Mouse (Mus musculus) right cerebral cortex, postnatal 14 days (tissue): ENCODE results near the gene Higd1a.
A peak's percentile ranks its signal among the peaks of the same experiment; 100 is the strongest.

ENCODE experiments used
- DNase-seq: peaks from one replicate; pipeline ENCODE4 v3.0.0; 2022

Higd1a gene

DNA sequence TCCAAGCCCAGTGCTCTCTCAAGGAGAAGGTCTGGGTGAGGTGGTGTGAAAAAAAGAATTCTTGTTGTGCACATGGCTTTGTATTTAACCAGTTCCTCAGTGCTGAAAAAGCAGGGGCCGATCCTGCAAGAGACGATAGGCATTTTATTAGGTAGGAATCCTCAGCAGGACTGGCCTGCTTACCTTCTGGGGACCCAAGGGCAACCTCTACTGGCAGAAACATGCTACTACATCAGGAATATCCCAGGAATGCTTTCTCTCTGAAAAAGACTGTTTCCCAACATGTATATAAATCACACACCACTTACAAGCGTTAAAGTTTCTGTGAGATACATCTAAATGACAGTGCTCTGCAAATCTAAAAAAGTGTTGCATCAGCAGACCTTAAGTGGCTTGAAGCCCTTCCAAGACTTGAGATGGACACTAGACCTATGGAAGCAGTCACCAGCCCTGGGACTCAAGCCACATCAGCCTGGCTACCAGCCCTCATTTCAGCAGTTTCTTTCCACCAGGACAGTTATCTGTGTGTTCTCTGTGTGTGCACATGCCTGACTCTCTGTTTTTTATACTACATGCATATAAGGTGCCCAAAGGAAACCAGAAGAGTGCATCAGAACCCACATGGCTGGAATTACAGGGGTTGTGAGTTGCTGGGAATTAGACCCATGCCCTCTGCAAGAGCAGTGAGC, 19.0 kb upstream of the Higd1a start:
- peak; percentile 49 for DNase-seq

DNA sequence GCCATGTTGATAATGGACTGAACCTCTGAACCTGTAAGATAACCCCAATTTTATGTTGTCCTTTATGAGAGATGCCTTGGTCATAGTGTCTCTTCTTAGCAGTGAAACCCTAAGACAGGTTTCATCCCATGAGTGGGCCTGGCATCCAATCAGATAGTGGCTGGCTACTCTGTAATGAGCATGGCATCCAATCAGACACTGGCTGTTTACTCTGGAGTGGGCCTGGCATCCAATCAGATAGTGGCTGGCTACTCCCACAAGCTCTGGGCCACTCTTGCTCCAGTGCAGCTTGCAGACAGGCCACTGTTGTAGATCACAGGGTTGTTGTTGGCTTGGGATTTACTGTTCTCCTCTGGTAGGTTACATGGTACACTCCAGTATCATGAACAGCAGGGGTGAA, 15.4 kb upstream of the Higd1a start:
- DNase-seq = no peak

DNA sequence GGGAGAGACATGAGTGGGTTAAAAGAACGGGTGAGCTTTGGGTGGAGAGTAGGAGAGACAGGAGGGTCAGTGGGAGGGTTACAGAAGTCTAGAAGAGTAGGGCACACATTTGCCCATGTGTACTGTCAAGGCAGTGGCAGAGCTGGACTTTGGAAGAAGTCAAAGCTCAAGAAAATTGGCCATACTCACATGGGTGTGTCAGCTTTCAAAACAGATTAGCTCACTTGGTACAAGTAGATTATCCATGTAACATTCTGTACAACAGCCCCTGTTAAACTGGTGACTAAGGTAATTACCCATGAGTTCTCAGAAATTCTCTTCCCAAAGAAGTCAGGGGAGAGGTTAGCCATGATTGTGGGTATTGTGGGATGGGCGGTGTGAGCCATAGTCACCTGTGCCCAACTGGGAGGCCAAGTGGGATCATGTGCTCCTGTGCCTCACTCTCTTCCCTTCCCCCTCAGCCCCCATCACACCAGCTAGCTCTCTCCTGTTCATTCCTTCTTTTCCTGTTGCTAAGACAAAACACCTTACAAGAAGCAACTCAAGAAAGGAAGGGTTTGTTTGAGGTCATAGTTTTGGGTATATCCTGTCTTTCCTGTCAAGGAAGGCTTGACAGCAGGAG, 14.0 kb upstream of the Higd1a start:
- no peak for DNase-seq

DNA sequence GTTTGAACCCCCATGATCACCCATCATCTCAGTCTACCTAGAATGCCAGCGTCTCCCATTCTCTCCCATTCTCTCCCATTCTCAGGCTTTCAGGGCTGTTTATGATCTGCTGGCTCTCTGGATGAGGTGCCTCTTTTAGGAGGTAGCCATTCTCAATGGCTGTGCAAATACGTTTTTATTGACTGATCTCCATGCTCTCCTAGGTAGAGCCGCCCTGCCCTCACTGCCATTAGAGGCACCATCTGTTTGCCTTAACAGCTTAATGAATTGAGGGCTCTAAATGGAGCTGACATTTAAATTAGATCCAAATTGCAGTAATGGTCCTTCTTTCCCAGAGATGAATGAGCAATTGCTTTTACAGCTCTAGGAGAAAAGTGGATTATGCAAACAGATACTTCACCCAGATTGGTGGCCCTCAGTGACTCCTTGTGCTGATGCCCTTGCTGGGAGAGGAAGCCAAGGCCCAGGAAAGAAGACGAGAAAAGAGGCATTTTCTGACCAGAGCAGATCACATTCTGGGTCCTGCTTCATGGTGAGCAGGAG, 11.9 kb upstream of the Higd1a start:
- DNase-seq = no peak

DNA sequence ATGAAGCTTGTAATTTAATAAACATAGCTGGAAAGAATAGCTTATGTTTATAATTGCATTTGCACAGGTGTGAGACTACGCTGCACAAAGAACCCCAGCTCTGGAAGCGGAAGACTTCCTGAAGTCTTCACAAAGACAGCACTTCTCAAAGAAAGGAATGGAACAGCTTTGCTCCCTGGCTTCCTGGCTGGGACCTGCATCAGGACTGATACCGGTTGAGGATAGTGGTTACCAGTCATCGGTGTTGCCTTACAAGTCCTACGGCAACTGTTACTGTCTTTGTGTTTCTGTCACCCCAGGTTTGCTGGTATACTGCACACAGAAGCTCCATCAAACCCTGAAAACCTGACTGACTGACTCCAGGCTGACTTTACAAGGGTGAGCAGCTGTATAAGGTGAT, 11.3 kb upstream of the Higd1a start:
- no peak for DNase-seq

DNA sequence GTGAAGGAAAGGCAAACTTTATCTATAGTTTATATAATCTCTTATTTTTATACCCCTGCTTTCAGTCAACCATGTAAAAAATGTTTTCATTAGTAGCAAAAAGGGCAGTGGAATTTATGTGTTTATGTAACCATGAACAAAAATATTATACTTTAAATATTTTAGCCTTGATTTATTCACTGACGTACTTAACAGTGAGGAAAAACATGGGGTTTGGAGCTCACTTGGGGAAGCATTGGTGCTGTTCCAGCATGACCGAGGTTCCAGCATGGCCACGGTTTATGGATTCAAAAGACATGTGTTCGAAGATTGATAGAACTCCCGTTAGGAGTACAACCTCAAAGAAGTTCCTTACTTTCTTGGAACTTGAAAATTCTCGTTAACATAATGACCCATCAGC, 10.1 kb upstream of the Higd1a start:
- DNase-seq = no peak

DNA sequence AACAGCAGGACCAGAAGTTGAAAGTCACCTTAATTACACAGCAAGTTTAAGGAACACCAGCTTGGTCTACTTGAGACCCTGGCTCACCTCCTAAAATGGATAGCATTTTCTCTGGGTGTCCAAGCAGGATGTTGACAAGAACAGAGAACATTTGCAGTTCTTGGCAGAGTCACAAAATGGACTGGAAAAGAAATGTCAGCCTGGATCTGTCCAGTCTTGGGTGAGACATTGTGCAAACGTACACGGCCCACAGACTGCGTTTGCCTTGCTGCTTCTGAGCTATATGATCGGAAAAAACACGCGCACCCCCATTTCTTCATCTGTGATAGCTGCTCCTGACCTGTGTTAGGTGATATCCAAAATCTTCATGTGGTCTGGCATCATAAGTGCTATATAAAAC, 9.5 kb upstream of the Higd1a start:
- DNase-seq = no peak

DNA sequence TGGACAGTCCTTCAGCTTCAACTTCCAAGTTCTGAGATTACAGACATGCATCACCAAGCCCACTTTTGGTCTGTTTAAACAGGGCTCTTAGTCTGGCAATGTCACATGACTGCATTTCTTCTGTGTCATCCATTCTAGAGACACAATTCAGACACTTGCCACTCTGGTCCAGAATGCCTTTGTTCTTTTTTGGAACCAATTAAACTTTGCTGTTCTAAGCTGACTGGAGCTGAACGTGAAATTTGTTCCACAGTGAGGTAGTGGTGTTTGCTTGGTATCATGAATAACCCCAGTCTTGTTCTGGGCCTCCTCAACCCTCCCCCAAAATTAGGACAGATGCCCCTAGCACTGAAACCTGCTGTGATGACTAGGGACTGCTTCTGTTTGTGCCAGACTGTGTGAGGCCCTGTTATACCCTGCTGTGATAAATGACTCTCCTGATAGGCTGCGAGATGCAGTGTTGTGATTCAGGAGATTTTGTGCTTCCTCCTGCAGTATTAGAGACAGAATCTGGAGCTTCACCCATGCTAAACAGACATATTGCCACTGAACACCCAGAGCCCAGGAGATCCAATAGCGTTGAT, 7.4 kb upstream of the Higd1a start:
- no peak for DNase-seq

DNA sequence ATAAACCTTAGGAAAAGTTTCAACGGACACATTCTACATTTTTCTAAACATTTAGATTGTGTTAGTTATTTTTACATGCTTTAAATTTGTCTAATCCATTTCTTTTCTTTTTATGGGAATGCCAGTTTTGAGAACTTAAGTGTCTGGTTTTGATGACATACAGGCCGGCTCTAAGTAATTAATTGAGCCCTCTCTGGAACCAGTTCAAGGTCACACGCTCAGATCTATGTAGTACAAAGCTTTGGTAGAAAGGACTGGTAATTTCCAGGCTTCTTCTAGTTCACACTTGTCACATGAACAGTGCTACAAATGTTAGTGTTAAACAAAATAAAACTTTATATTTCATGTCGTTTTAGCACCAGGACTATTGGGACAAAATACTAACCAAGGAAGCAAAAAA, 6.7 kb upstream of the Higd1a start:
- DNase-seq = no peak

DNA sequence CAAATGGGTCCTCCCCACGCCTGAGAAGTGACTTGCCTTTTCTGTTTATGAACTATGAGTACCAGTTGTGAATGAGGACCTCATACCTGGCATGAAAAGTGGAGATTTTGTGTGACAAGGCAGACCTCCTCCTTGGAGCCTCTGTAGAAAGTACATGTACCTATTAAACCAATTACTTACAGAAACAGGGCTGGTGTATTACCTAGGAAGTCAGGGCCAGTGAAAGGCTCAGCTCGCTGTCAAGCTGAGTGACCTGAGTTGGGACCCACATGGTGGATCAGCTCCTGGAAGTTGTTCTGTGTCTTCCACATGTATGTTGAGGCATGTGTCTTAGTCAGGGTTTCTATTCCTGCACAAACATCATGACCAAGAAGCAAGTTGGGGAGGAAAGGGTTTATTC, 2.8 kb upstream of the Higd1a start:
- no peak for DNase-seq

DNA sequence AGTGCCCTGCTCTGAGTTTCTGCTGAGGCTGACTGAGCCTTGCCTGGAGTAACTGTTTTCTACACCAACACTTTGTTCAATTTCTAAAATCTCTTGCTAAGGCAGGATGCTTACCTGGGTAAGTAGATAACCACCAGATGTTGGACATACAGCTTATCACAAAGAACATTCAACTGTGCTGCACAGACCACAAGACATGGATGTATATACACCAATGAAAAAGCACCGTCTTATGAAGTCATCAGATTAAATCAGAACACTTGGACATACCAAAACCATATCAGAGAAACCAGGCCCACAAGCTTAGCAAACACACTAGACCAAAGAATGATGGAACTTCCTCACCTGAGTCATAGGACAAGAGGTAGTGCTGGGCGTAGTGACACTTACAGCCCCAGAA, 1.2 kb upstream of the Higd1a start:
- no peak for DNase-seq

DNA sequence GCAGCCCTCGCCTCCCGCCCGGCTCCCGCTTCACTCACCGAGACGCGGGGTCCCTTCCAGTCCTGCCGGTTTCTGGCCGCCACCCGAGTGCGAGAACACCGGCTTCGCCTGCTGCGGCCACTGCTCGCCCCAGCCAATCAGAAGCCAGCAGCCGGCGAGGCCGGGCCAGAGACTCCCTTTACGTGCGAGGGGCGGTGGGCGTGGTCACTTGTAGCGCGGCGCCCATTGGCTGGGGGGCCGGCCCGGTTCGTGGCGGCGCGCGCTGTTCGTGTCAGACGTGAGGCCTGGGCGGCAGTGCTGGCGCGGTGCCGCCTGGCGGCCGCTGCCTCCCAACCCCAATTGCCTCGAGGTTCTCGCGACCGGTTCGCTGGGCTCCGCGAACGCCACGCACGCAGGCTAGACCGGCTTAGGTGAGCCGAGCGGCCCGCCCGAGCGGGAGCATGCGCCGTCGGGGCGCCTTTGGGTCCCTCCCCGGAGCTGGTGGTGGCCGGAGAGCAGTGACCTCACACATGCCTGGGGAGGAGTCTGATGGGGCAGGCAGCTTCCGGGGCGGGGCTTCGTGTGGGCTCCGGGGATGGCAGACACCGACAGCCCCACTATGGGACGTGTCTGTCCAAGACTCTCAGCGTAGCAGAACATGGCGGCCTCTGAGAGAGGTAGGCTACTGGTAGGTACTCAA, 549 bp downstream of the Higd1a start:
- peak; percentile 99 for DNase-seq

DNA sequence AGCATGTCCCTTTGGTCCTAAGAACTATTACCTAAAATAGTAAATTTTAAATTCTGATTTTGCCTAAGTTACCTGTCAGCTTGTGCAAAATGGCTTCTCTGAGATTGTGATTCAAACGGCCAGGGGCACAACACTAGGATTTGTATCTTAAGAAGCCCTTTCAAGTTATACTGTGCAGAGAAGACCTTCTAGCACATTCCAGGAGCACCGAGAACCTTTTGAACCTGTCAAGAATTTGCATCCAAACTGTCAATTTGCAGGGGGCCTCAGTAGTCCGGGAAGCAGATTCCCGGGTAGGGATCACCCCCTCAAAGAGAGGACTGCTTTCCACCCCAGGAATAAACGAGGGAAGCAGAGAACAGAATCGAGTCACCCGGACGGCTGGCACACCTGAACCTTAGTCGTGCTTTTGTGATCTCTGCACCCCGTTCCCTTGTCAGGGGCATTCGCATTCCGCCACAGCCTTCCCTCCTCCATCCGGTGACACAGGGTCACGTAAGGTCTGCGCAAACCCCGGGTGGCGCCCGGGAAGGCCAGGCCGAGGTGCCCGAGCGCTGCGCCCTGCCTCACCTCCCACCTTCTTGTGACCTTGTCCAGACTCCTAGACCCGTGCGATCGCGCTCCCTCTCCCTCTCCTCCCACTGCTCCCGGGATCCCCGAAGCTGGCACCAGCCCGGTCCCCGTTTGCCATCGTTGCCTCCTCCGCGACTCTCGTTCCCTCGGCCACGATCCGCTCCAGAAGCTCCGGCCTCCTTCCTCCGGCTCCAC, 1.3 kb downstream of the Higd1a start:
- no peak for DNase-seq

DNA sequence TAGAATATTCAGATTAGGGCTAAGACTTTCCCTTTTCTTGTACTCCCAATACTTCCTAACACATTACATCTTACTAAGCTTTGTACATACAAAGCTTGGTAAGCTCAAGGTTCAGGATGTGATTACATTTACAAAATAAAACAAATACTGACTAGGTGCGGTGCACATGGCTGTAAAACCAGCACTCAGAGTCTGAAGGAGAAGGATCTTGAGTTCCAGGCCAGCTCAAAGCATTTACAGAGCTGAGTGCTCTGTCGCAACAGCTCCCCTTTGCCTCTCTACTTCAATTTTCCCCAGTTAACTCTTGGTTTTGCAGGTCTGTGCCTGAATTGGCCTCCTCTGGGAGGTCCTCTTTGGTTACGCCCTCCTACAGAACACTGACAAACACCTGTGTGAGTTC, 3.9 kb downstream of the Higd1a start:
- DNase-seq = no peak

DNA sequence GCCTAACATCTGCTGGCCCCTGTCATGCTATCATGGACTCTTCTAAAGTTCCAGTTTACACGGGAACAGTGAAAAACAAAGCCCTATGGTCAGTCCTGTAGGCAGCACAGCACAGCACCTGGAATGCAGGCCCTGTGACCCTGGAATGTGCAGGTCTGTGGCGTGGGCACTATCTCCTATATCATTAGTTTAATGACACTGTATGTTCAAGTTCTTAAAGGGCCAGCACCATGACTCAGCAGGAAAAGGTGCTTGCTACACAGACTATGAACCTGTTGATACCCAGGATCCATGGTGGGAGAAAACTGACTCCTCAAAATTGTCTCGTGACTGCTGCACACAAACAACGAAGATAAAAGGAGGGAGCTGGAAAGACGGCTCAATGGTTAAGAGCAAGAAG, 10.3 kb downstream of the Higd1a start:
- no peak for DNase-seq

DNA sequence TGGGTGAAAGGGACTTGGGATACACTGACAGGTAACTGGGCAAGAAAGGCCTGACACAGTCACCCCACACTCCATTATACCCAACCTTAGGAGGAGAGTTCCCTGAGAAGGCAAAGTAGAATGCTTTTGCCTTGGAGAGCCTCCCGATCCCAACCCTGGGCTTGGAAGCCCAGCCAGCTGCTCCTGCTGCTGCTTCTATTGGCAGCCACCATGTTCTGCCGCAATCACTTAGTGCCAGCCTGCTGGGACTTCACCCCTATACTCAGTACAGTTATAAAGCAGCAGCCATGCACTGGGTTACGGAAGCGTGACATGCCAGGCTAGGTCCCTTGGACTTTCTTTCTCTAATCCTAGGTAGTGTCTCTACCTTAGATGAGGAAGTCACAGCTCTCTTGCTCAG, 11.0 kb downstream of the Higd1a start:
- DNase-seq = no peak

DNA sequence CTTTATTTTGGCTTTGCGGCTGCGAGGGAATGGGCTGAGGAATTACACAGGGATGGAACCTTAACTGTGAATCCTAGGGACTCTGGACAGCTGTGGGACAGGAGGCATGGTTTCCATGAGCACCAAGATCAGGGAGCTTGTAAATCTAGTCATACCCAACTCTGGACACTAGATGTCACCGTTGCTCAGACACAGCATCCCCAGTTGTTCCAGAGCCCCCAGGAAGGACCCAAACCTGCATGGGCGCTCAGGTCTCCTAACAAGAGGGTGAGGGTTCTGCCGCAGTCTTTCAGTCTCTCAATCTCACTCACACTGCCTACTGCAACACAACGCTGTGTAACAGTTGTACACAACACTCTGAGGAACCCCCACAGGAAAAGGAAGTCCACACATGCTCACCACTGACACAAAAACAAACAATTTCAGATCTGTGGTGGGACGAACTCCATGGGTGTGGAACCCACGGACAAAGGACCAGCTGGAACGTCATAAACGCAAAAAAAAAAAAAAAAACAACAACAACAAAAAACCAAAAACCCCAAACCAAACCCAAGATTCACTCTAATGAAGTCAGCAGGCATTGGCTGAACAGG, 11.5 kb downstream of the Higd1a start:
- no peak for DNase-seq

DNA sequence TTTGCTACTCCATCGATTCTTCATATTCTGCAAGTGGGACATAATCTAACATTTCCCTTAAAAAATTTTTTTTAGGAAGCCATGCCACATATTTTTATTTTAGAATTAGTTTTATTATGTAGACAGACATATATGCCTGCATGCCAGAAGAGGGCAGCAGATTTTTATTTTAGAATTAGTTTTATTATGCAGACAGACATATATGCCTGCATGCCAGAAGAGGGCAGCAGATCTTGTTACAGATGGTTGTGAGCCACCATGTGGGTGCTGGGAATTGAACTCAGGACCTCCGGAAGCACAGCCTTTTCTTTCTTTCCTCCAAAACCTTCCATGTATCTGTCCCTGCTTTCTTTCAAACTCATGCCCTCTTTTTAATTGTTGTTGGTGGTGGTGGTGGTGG, 15.2 kb downstream of the Higd1a start:
- DNase-seq = no peak

DNA sequence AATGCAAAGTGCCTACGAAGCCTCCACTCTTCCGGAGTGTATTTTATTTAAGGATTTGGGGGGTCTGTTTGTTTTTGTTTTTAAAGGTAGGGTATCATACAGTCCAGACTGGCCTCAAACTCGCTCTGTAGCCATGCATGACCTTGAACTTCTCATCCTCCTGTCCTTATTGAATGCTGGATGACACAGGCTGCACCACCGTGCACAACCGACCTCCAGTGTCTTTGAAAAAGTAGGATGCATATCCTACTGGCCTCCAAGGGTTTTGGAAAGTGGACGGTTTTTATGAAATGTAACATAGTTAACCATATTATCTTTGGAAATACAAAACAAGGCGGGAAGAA, 18.6 kb downstream of the Higd1a start:
- DNase-seq = no peak

DNA sequence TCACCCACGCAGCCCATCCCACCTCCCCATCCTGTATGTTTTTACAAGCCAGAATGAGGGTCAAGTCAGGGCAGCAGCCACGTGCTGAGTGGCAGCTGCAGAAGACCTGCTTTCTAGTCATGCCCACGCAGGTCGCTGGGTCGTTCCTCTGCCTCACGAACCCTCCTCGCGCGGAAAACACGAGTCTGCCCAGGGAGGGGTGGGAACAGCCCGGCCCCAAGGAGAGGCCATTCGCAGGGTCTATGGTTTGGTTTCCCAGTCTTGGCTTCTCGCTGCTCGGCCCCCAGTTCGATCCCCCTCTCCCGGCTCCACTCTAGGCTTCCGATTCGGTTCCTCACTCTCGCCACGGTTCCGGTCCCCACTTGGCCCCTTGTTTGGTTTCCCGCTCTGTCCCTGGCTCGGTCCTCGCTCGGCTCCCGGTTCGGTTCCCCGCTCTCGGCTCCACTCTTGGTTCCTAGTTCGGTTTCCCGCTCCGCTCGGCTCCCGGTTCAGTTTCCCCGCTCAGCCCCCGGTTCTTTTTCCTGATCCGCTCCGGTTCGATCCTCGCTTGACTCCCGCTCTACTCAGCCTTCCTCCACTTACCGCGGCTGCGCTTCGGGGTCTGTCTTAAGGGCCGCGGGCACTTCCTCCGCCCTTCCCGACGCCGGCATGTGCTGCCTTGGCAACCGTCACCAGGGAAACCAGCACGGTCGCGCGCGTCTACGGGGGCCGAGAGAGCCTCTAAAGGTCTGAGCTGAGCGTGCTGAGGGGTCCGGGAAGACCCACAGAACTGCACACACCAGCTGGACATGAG, 19.1 kb downstream of the Higd1a start, which contains the start of gene Ccdc13:
Gene Ccdc13 (minus strand): TSS at position 633 of the 793 bp plus-strand sequence.
- DNase-seq = peak; percentile 92

DNA sequence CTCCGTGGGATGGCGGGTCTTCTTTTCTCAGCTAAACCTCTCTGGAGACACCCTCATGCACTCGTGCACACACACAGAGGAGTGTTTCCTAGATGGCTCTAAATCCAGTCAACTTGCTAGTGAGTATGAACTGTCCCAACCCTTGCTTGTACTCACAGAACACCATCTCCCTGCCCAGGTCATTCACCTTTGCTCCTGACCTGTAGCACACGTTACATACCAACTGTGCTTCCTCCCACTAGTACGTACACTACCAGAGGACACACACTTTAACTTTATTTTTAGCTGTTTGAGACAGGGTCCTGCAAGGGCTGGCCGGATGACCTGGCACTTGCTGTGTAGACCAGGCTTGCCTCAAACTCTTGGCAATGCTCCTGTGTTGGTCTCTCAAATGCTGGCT, 20.2 kb downstream of the Higd1a start:
- DNase-seq = no peak

DNA sequence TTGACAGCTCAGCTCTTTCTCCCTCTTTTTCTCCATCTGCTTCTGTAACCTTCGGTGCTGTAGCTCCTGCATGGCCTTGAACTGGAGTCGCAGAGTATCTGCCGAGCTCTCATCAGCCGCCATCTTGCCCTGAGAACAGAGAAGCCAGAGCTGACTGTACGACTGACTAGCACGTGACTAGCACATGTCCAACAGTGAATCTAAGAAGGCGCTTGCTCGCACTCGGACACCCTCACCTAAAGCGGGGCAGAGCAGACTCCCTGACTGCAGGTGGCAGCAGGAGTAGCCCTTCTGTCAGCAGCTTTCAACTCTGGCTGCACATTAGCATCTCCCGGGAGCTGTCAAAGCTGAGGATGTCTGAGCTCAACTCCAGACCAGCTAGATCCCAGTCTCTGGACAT, 24.3 kb downstream of the Higd1a start:
- no peak for DNase-seq
